Comparison of ENCODE assay signal across 23 mouse cellular contexts in the genomic region with DNA sequence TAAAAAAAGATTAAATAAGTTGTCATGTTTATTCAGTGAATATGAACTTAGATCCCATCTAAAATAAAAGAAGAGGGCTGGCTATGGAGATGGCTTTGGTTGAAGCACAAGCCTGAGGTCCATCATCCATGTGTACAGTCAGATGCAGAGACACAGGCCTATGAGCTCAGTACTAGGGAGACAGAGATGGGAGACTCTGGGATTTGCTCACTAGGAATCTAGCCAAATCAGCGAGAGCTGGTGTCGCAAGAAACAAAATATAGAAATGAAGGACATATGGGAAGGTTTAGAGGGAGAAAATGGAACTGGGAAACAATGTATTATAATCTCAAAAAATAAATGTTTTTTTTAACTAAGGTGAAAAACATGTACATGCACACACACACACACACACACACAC.
A peak's percentile ranks its signal among the peaks of the same experiment; 100 is the strongest.
DNase-seq lines count a peak whose midpoint lies in the region; ATAC-seq and TF ChIP-seq lines count a peak whose summit lies in the region.
"Had no signal": no experiment of that assay in that cellular context is flagged by ENCODE, and none has a peak within 500 bp of the region (broad histone marks: within the 10 kb centered on the region; RNA-seq: fewer than 3 reads in every experiment).

No protein-coding gene starts in this region.

- intact Hi-C loops in left cerebral cortex, postnatal 14 days (cut with DNase I): no loop called here
- intact Hi-C loops in left cerebral cortex, postnatal 4 days (cut with DNase I): no loop called here

- no peaks in the 10 kb centered on the region for H3K27me3 ChIP-seq in forebrain, postnatal 0 days (ENCODE audit: insufficient read depth, low read length)
- no peaks in the 10 kb centered on the region for H3K27me3 ChIP-seq in forebrain, embryonic 16.5 days (replicated peaks; ENCODE audit: control insufficient read depth, insufficient read depth, low read length)
- H3K27me3 ChIP-seq: CH12.LX; embryonic facial prominence, embryonic 12.5 days; forebrain, embryonic 13.5 days; forebrain, embryonic 15.5 days had no signal

- H3K4me1 ChIP-seq in forebrain, postnatal 0 days (ENCODE audit: insufficient read depth): no peaks in the 10 kb centered on the region
- H3K4me1 ChIP-seq in forebrain, embryonic 16.5 days (replicated peaks; ENCODE audit: control insufficient read depth, insufficient read depth, low read length): no peaks in the 10 kb centered on the region
- H3K4me1 ChIP-seq: embryonic facial prominence, embryonic 10.5 days; embryonic facial prominence, embryonic 12.5 days; forebrain, embryonic 13.5 days; forebrain, embryonic 15.5 days had no signal

- no peaks in the 10 kb centered on the region for H3K36me3 ChIP-seq in forebrain, postnatal 0 days (ENCODE audit: insufficient read depth)
- no peaks in the 10 kb centered on the region for H3K36me3 ChIP-seq in forebrain, embryonic 16.5 days (ENCODE audit: control insufficient read depth, insufficient read depth)
- H3K36me3 ChIP-seq: embryonic facial prominence, embryonic 10.5 days; embryonic facial prominence, embryonic 12.5 days; forebrain, embryonic 15.5 days; G1E had no signal

- H3K4me3 ChIP-seq in forebrain, postnatal 0 days (ENCODE audit: low read depth, low read length): no peak overlapping the region
- no peak overlapping the region for H3K4me3 ChIP-seq in forebrain, embryonic 16.5 days (replicated peaks; ENCODE audit: low read length)
- H3K4me3 ChIP-seq: embryonic facial prominence, embryonic 10.5 days; embryonic facial prominence, embryonic 12.5 days; forebrain, embryonic 13.5 days; forebrain, embryonic 15.5 days had no signal

- H3K27ac ChIP-seq in forebrain, postnatal 0 days (ENCODE audit: low read depth, low read length): no peak overlapping the region
- H3K27ac ChIP-seq in forebrain, embryonic 16.5 days (ENCODE audit: low read length): no peak overlapping the region
- H3K27ac ChIP-seq: embryonic facial prominence, embryonic 10.5 days; embryonic facial prominence, embryonic 12.5 days; forebrain, embryonic 13.5 days; forebrain, embryonic 15.5 days had no signal

- H3K9me3 ChIP-seq in forebrain, postnatal 0 days (ENCODE audit: low read length): no peaks in the 10 kb centered on the region
- no peaks in the 10 kb centered on the region for H3K9me3 ChIP-seq in forebrain, embryonic 16.5 days (ENCODE audit: control insufficient read depth, low read length)
- H3K9me3 ChIP-seq: embryonic facial prominence, embryonic 10.5 days; embryonic facial prominence, embryonic 12.5 days; forebrain, embryonic 13.5 days; forebrain, embryonic 15.5 days; G1E had no signal

- no peak for TF ChIP-seq CTCF in forebrain, postnatal 0 days (IDR thresholded peaks at IDR 0.05; ENCODE audit: low read depth)

- DNase-seq in forebrain, postnatal 0 days: peak; percentile 3
- DNase-seq in left cerebral cortex, postnatal 14 days (ENCODE audit: low spot score in 2 of 2): peak; percentile 10 to 15
- no peak for DNase-seq in left cerebral cortex, postnatal 4 days
- DNase-seq in NIH3T3 (ENCODE audit: low read depth): peak; percentile 12
- DNase-seq in telencephalon, adult 2 months (ENCODE audit: low read depth, low spot score): peak; percentile 32
- no peak for DNase-seq in gastrocnemius, postnatal 25 days
- DNase-seq: adrenal gland, adult 2 months; adrenal gland, postnatal 10 days; adrenal gland, postnatal 25 days; B cell, adult 2 months; cerebellum, adult 11-12 months; cerebellum, adult 2 months; cerebellum, adult 9-10 months; cerebellum, postnatal 10 days; cerebellum, postnatal 25 days had no signal

- H3K9ac ChIP-seq in forebrain, postnatal 0 days: no peak overlapping the region
- no peak overlapping the region for H3K9ac ChIP-seq in forebrain, embryonic 16.5 days (replicated peaks; ENCODE audit: low read depth, low read length)
- H3K9ac ChIP-seq: embryonic facial prominence, embryonic 12.5 days; forebrain, embryonic 13.5 days; forebrain, embryonic 15.5 days had no signal

- WGBS in forebrain, postnatal 0 days: 77% methylated on average over 2 of the region's 2 CpGs
- 76% methylated on average over 2 of the region's 2 CpGs for WGBS in forebrain, embryonic 16.5 days

- no peak for ATAC-seq in forebrain, postnatal 0 days
- ATAC-seq in forebrain, embryonic 16.5 days: no peak
- ATAC-seq: CD4-positive, CD25-positive, alpha-beta regulatory T cell, adult 4 months; forebrain, embryonic 13.5 days; forebrain, embryonic 15.5 days had no signal

- H3K4me2 ChIP-seq in forebrain, postnatal 0 days (ENCODE audit: low read depth): no peak overlapping the region
- H3K4me2 ChIP-seq in forebrain, embryonic 16.5 days (ENCODE audit: low read length): no peak overlapping the region
- H3K4me2 ChIP-seq: embryonic facial prominence, embryonic 12.5 days; forebrain, embryonic 13.5 days; forebrain, embryonic 15.5 days had no signal

Comparison
In these comparisons a context has a peak if more than half of its experiments do, and no peak if none do; other contexts are left out.
1. DNase-seq: peak in forebrain, postnatal 0 days (single experiment), left cerebral cortex, postnatal 14 days (2 of 2), NIH3T3 (single experiment) and telencephalon, adult 2 months (single experiment); none in left cerebral cortex, postnatal 4 days (single experiment) and gastrocnemius, postnatal 25 days (single experiment).